Mouse (Mus musculus) left cerebral cortex, adult 11 months (tissue): ENCODE data around the gene Gm13030.
A peak's percentile ranks its signal among the peaks of the same experiment; 100 is the strongest.
"Not testable (repeated sequence)": the region's sequence is repeated elsewhere in the genome, so short reads cannot be mapped to it uniquely, and the experiment has no call there.

Source experiments
- DNase-seq: peaks from one replicate; pipeline ENCODE4 v3.0.0; 2022; ENCODE audit warnings: low spot score

The Gm13030 gene

GRCm38 (mm10) chr4:138865991-138866390 is 7.8 kb downstream of the Gm13030 start:
- DNase-seq, result no peak

- DNase-seq, result no peak
Observed at GRCm38 (mm10) chr4:138865092-138865491, 8.7 kb downstream of the Gm13030 start.

- DNase-seq, result no peak
Observed at GRCm38 (mm10) chr4:138863344-138863998, 10.3 kb downstream of the Gm13030 start, which contains the start of gene Pla2g5. Pla2g5 (minus strand) TSS chr4:138863482.

GRCm38 (mm10) chr4:138859728-138860127 is 14.0 kb downstream of the Gm13030 start:
- DNase-seq, result no peak

- DNase-seq, result no peak
Observed at GRCm38 (mm10) chr4:138859245-138859644, 14.5 kb downstream of the Gm13030 start.

GRCm38 (mm10) chr4:138858446-138858845 is 15.3 kb downstream of the Gm13030 start:
- no peak for DNase-seq

- no peak for DNase-seq
Observed at GRCm38 (mm10) chr4:138857576-138857975, 16.2 kb downstream of the Gm13030 start.

- peak; percentile 58 for DNase-seq
Observed at GRCm38 (mm10) chr4:138856491-138856890, 17.3 kb downstream of the Gm13030 start.

GRCm38 (mm10) chr4:138855092-138855632 is 18.6 kb downstream of the Gm13030 start:
- DNase-seq, result no peak

GRCm38 (mm10) chr4:138852961-138853360 is 20.8 kb downstream of the Gm13030 start:
- DNase-seq, result no peak

GRCm38 (mm10) chr4:138851463-138851862 is 22.3 kb downstream of the Gm13030 start:
- DNase-seq, result peak; percentile 73

- DNase-seq, result peak; percentile 75
Observed at GRCm38 (mm10) chr4:138841386-138841785, 32.4 kb downstream of the Gm13030 start.

- DNase-seq, result no peak
Observed at GRCm38 (mm10) chr4:138840726-138841125, 33.0 kb downstream of the Gm13030 start.

GRCm38 (mm10) chr4:138839806-138840205 is 34.0 kb downstream of the Gm13030 start:
- no peak for DNase-seq

- no peak for DNase-seq
Observed at GRCm38 (mm10) chr4:138827147-138827546, 46.6 kb downstream of the Gm13030 start.

GRCm38 (mm10) chr4:138825751-138826567 is 47.8 kb downstream of the Gm13030 start:
- DNase-seq, result no peak

GRCm38 (mm10) chr4:138824660-138825059 is 49.1 kb downstream of the Gm13030 start:
- no peak for DNase-seq

- not testable (repeated sequence) for DNase-seq
Observed at GRCm38 (mm10) chr4:138824161-138824560, 49.6 kb downstream of the Gm13030 start.

- DNase-seq, result no peak
Observed at GRCm38 (mm10) chr4:138821036-138821435, 52.7 kb downstream of the Gm13030 start.
